Mouse (Mus musculus): ENCODE measurements around the gene Nr1h4.

Nr1h4 gene

GRCm38 (mm10) chr10:89521790-89522431, 11.5 kb downstream of the Nr1h4 start:
- no peak for DNase-seq (ENCODE audit: low spot score)

GRCm38 (mm10) chr10:89520381-89520780, 13.0 kb downstream of the Nr1h4 start:
- no peak for DNase-seq (ENCODE audit: low spot score)

- DNase-seq (ENCODE audit: low spot score) = no peak
Observed at GRCm38 (mm10) chr10:89519226-89519625, 14.2 kb downstream of the Nr1h4 start.

GRCm38 (mm10) chr10:89518365-89518764, 15.0 kb downstream of the Nr1h4 start:
- DNase-seq (ENCODE audit: low spot score) = no peak

- DNase-seq (ENCODE audit: low spot score) = no peak
Observed at GRCm38 (mm10) chr10:89515813-89516212, 17.6 kb downstream of the Nr1h4 start.

- no peak for DNase-seq (ENCODE audit: low spot score)
Observed at GRCm38 (mm10) chr10:89512562-89512961, 20.8 kb downstream of the Nr1h4 start.

GRCm38 (mm10) chr10:89510547-89510946, 22.8 kb downstream of the Nr1h4 start:
- DNase-seq (ENCODE audit: low spot score) = no peak

GRCm38 (mm10) chr10:89508567-89508966, 24.8 kb downstream of the Nr1h4 start:
- no peak for DNase-seq (ENCODE audit: low spot score)

- DNase-seq (ENCODE audit: low spot score) = no peak
Observed at GRCm38 (mm10) chr10:89506479-89506878, 26.9 kb downstream of the Nr1h4 start.

GRCm38 (mm10) chr10:89505592-89505955, 27.8 kb downstream of the Nr1h4 start:
- DNase-seq (ENCODE audit: low spot score) = no peak

- no peak for DNase-seq (ENCODE audit: low spot score)
Observed at GRCm38 (mm10) chr10:89504952-89505591, 28.3 kb downstream of the Nr1h4 start.

GRCm38 (mm10) chr10:89502986-89503560, 30.3 kb downstream of the Nr1h4 start:
- DNase-seq (ENCODE audit: low spot score) = no peak

GRCm38 (mm10) chr10:89501902-89502301, 31.5 kb downstream of the Nr1h4 start:
- no peak for DNase-seq (ENCODE audit: low spot score)

GRCm38 (mm10) chr10:89495537-89495936, 37.8 kb downstream of the Nr1h4 start:
- DNase-seq (ENCODE audit: low spot score) = no peak

GRCm38 (mm10) chr10:89491321-89491720, 42.1 kb downstream of the Nr1h4 start:
- DNase-seq (ENCODE audit: low spot score) = no peak

GRCm38 (mm10) chr10:89490250-89490649, 43.1 kb downstream of the Nr1h4 start:
- DNase-seq (ENCODE audit: low spot score) = no peak

- DNase-seq (ENCODE audit: low spot score) = no peak
Observed at GRCm38 (mm10) chr10:89489459-89489858, 43.9 kb downstream of the Nr1h4 start.

GRCm38 (mm10) chr10:89486995-89487742, 46.2 kb downstream of the Nr1h4 start:
- no peak for DNase-seq (ENCODE audit: low spot score)

GRCm38 (mm10) chr10:89484907-89485306, 48.5 kb downstream of the Nr1h4 start:
- DNase-seq (ENCODE audit: low spot score) = no peak

GRCm38 (mm10) chr10:89483812-89484602, 49.4 kb downstream of the Nr1h4 start:
- no peak for DNase-seq (ENCODE audit: low spot score)

- DNase-seq (ENCODE audit: low spot score) = no peak
Observed at GRCm38 (mm10) chr10:89483113-89483512, 50.3 kb downstream of the Nr1h4 start.

GRCm38 (mm10) chr10:89482142-89482681, 51.2 kb downstream of the Nr1h4 start:
- DNase-seq (ENCODE audit: low spot score) = no peak
